Mouse (Mus musculus) midbrain, embryonic 14.5 days (tissue): ENCODE data around the gene Sectm1b. TPM values are rescaled to one million over a fixed set of nuclear protein-coding genes. Genes with fewer than 3 reads are reported as not detected.
"Not testable (repeated sequence)": the region's sequence is repeated elsewhere in the genome, so short reads cannot be mapped to it uniquely, and the experiment has no call there.

ENCODE experiments used
- ATAC-seq: fragments of 200-750 bp; cut with Nextera tagmentation; 2 replicates; pipeline ENCODE4 v1.8.0; 2017; ENCODE audit warnings: moderate number of reproducible peaks, moderate library complexity; ENCODE audit not compliant: low FRiP score, low TSS enrichment
- DNase-seq: peaks from one replicate; pipeline ENCODE4 v3.0.0-alpha.2; 2015
- H3K27ac ChIP-seq: fragments of 300-500 bp; sonication (generic); replicated peaks from 2 replicates; pipeline ENCODE4 v1.5.1; 2014; ENCODE audit warnings: mild to moderate bottlenecking, low read depth, low read length, moderate library complexity
- H3K27me3 ChIP-seq: fragments of 300-500 bp; sonication (generic); 2 replicates; pipeline ENCODE4 v1.6.1; 2014; ENCODE audit warnings: low read length, control low read depth, mixed read lengths; ENCODE audit not compliant: control insufficient read depth, insufficient read depth
- H3K36me3 ChIP-seq: fragments of 300-500 bp; sonication (generic); 2 replicates; pipeline ENCODE4 v1.6.1; 2014; ENCODE audit warnings: low read length, control low read depth; ENCODE audit not compliant: control insufficient read depth, insufficient read depth
- H3K4me1 ChIP-seq: fragments of 300-500 bp; sonication (generic); 2 replicates; pipeline ENCODE4 v1.6.1; 2014; ENCODE audit warnings: mild to moderate bottlenecking, antibody characterized with exemption, low read length, control low read depth; ENCODE audit not compliant: control insufficient read depth, insufficient read depth
- H3K4me2 ChIP-seq: fragments of 300-500 bp; sonication (generic); 2 replicates; pipeline ENCODE4 v1.6.1; 2014; ENCODE audit warnings: mild to moderate bottlenecking, low read length, moderate library complexity
- H3K4me3 ChIP-seq: fragments of 300-500 bp; sonication (generic); replicated peaks from 2 replicates; pipeline ENCODE4 v1.5.1; 2014; ENCODE audit warnings: low read depth, low read length
- H3K9ac ChIP-seq: fragments of 300-500 bp; sonication (generic); replicated peaks from 2 replicates; pipeline ENCODE4 v1.6.1; 2014; ENCODE audit warnings: mild to moderate bottlenecking, low read length, moderate library complexity
- H3K9me3 ChIP-seq: fragments of 300-500 bp; sonication (generic); 2 replicates; pipeline ENCODE4 v1.6.1; 2016; ENCODE audit warnings: low read length, control low read depth, mixed read lengths; ENCODE audit not compliant: control insufficient read depth
- WGBS: fragments of 180-500 bp; shearing (Covaris S2); extraction: QIAGEN DNeasy Blood & Tissue Kit; methylation state at CpG from one replicate; pipeline ENCODE4 v1.1.7; 2014; 5-methylcytosine and 5-hydroxymethylcytosine counted together
- polyA plus RNA-seq: library from polyadenylated mRNA; unstranded; fragments of >200 nt; fragmentation: Nextera tagmentation; extraction: Ambion mirVana; gene quantifications from 2 replicates; pipeline ENCODE4 v1.2.1, GENCODE M21; 2014

Gene Sectm1b
- not detected in 2 replicates for polyA plus RNA-seq

DNA sequence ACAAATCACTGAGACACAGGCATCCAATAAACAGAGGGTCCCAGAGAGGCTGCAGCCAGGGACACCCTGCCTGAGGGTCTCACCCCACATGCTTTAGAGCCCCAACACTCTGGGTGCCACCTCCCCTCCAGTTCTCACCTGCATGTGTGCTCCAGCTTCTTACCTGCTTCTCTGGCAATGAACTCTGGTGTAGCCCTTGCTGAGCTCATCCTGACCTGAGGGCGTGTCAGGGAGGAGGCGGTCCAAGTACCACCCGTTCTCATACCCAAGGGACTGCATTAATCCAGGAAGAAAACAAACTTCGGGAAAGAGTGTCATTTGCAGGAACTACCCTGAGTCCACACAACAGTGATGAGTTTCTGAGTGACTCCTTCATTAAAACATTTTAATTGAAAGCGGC, at the start of gene Sectm1b:
Gene Sectm1b, minus strand, starts transcription at position 191 of the 400 bp plus-strand sequence.
- Histone ChIP-seq H3K4me2 (no peak within 1 kb of the TSS), H3K9me3 (no peaks in the 10 kb centered on the region), H3K36me3 (no peaks in the 10 kb centered on the region), H3K4me3 (no peak within 1 kb of the TSS), H3K27ac (no peak within 1 kb of the TSS), H3K4me1 (no peaks in the 10 kb centered on the region), H3K9ac (no peak within 1 kb of the TSS), H3K27me3 (no peaks in the 10 kb centered on the region)
- ATAC-seq = no peak
- WGBS = 83% methylated on average over 5 of the region's 5 CpGs
- DNase-seq = no peak

DNA sequence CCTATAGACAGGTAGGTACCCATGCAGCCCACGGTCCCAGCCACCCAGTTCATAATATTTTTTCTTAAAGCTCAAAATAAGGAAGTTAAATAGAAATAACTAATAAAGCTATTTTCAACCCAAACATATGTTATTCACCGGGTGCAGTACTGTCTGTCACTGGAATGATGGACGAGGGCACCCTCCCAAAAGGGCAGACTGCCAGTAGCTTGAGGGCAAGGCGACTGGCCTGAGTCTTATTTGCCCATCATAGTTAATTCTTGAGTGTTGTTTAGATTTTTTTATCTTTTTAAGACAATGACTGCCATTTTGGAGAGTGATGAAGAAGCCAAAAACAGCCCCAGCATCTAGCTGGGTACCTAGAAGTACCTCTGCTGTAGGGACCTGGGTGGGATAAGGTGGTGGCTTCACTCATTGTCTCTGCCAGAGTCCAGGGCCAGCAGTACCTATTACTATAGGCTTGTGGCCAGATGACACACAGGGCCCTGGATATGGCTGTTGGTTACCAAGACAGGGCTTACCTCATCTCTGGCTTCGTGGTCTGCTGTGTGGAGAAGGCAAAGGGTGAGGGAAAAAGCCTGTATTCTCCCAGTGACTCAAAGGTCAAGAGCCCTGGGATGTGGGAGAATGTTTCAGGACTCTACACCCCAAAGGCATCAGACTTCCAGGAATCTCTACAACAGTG, 48.9 kb upstream of the Sectm1b start:
- Histone ChIP-seq H3K4me1 (no peaks in the 10 kb centered on the region), H3K9me3 (no peaks in the 10 kb centered on the region), H3K36me3 (no peaks in the 10 kb centered on the region), H3K9ac (no peak overlapping the region), H3K27me3 (no peaks in the 10 kb centered on the region), H3K4me2 (no peak overlapping the region), H3K4me3 (no peak overlapping the region), H3K27ac (no peak overlapping the region)
- ATAC-seq = no peak
- DNase-seq = no peak
- 85% methylated on average over 5 of the region's 5 CpGs for WGBS

GRCm38 (mm10) chr11:121111601-121112000, 48.2 kb upstream of the Sectm1b start:
- Histone ChIP-seq H3K4me3 (no peak overlapping the region), H3K4me1 (no peaks in the 10 kb centered on the region), H3K4me2 (no peak overlapping the region), H3K9ac (no peak overlapping the region), H3K36me3 (no peaks in the 10 kb centered on the region), H3K27me3 (no peaks in the 10 kb centered on the region), H3K27ac (no peak overlapping the region), H3K9me3 (no peaks in the 10 kb centered on the region)
- WGBS = 83% methylated on average over 1 of the region's 1 CpGs
- ATAC-seq (no peak), DNase-seq (no peak)

GRCm38 (mm10) chr11:121111051-121111450, 47.7 kb upstream of the Sectm1b start:
- DNase-seq (no peak), ATAC-seq (no peak)
- H3K27ac ChIP-seq = no peak overlapping the region
- 87% methylated on average over 3 of the region's 3 CpGs for WGBS
- H3K4me1 ChIP-seq = no peaks in the 10 kb centered on the region
- H3K4me2 ChIP-seq = no peak overlapping the region
- no peak overlapping the region for H3K9ac ChIP-seq
- H3K9me3 ChIP-seq = no peaks in the 10 kb centered on the region
- H3K4me3 ChIP-seq = no peak overlapping the region
- no peaks in the 10 kb centered on the region for H3K27me3 ChIP-seq
- no peaks in the 10 kb centered on the region for H3K36me3 ChIP-seq

- H3K27me3 ChIP-seq = no peaks in the 10 kb centered on the region
- no peak overlapping the region for H3K4me2 ChIP-seq
- H3K4me1 ChIP-seq = no peaks in the 10 kb centered on the region
- peak; percentile 81 for DNase-seq
- no peak overlapping the region for H3K9ac ChIP-seq
- H3K4me3 ChIP-seq = no peak overlapping the region
- H3K36me3 ChIP-seq = no peaks in the 10 kb centered on the region
- no peaks in the 10 kb centered on the region for H3K9me3 ChIP-seq
- WGBS = 4% methylated on average over 2 of the region's 2 CpGs
- H3K27ac ChIP-seq = no peak overlapping the region
- no peak for ATAC-seq
These were observed 46.6 kb upstream of the Sectm1b start for GRCm38 (mm10) chr11:121109986-121110385.

DNA sequence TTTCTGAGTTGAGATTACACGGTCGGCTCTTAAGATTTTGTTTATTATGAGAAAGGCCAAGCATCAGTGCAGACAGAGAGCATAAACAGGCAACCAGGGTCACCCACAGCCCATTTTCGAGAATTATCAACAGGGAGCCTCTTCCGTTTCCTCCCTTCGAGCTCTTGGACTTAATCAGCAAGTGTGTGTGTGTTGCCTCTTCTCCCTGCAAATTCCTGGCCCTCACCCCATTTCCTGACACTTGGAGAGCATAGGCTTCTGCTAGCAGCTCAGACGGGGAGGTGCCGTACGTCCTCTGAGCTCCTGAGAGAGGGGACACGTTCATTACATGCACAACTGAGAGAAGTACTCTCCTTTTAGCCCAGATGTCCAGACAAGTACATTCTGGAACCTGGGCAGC, 44.7 kb upstream of the Sectm1b start:
- H3K27me3 ChIP-seq = no peaks in the 10 kb centered on the region
- no peaks in the 10 kb centered on the region for H3K36me3 ChIP-seq
- no peak for ATAC-seq
- H3K4me3 ChIP-seq = no peak overlapping the region
- no peaks in the 10 kb centered on the region for H3K9me3 ChIP-seq
- no peak overlapping the region for H3K9ac ChIP-seq
- H3K4me1 ChIP-seq = no peaks in the 10 kb centered on the region
- H3K27ac ChIP-seq = no peak overlapping the region
- H3K4me2 ChIP-seq = no peak overlapping the region
- no peak for DNase-seq
- 84% methylated on average over 9 of the region's 9 CpGs for WGBS

DNA sequence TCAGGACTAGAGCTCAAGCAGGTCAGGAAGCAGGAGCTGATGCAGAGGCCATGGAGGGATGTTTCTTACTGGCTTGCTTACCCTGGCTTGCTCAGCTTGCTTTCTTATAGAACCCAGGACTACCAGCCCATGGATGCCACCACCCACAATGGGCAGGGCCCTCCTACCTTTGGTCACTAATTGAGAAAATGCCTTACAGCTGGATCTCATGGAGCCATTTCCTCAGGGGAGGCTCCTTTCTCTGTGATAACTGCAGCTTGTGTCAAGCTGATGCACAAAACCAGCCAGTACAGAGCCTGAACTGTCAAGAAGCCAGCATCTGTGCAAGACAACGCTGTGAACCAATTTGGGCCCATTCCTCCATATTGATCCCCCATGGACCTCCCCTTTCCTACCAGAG, 43.9 kb upstream of the Sectm1b start:
- not testable (repeated sequence) for H3K9ac ChIP-seq, H3K36me3 ChIP-seq, H3K27me3 ChIP-seq, H3K4me1 ChIP-seq, DNase-seq, H3K9me3 ChIP-seq, ATAC-seq, H3K4me3 ChIP-seq, H3K4me2 ChIP-seq, H3K27ac ChIP-seq
- WGBS = 91% methylated on average over 1 of the region's 1 CpGs

DNA sequence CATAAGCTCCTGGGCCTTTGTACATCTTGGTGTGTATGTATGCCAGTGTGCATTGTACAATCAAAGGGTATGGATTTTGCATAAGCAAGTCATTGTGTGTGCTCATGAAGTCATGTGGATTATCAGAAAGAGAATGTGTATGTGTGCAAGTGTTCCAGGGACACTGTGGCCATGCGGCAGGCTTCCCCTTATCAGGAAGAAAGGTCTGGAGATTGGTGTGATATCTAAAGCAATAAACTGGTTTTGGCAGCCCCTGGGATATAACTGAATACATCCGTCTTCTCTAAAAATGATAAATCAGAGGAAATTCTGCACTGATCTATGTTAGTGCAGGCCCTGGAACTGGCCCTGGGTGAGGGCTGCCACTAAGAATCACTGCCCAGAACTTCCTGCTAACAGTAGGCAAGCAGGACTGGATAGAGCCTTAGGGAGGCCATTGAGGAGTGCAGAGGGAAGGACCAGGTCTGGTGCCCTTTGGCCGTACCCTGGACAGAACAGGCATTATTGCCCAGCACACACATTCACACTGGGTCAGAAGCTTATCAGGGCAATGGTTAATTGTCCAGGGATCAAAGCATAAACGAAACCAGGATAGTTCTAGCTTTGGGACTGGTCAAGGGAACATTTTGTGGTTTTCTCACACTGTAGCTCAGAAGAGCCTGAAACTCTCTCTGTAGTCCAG, 37.9 kb upstream of the Sectm1b start:
- Histone ChIP-seq H3K4me2 (no peak overlapping the region), H3K4me3 (no peak overlapping the region), H3K27ac (no peak overlapping the region), H3K4me1 (no peaks in the 10 kb centered on the region), H3K36me3 (no peaks in the 10 kb centered on the region), H3K9me3 (0 out of 2 replicates have a peak, but pooled peaks cover 2% of the 10 kb centered on the region), H3K27me3 (no peaks in the 10 kb centered on the region), H3K9ac (no peak overlapping the region)
- WGBS = 94% methylated on average over 4 of the region's 4 CpGs
- DNase-seq = no peak
- ATAC-seq = no peak

GRCm38 (mm10) chr11:121100692-121101091, 37.3 kb upstream of the Sectm1b start:
- Histone ChIP-seq H3K36me3 (no peaks in the 10 kb centered on the region), H3K4me3 (no peak overlapping the region), H3K9ac (no peak overlapping the region), H3K9me3 (0 out of 2 replicates have a peak, but pooled peaks cover 2% of the 10 kb centered on the region), H3K27me3 (no peaks in the 10 kb centered on the region), H3K4me1 (no peaks in the 10 kb centered on the region), H3K4me2 (no peak overlapping the region), H3K27ac (no peak overlapping the region)
- DNase-seq = no peak
- no peak for ATAC-seq
- 78% methylated on average over 7 of the region's 7 CpGs for WGBS
